Mouse (Mus musculus): Measurements from ENCODE around the gene Gm29797.
A peak's percentile ranks its signal among the peaks of the same experiment; 100 is the strongest.

DNA sequence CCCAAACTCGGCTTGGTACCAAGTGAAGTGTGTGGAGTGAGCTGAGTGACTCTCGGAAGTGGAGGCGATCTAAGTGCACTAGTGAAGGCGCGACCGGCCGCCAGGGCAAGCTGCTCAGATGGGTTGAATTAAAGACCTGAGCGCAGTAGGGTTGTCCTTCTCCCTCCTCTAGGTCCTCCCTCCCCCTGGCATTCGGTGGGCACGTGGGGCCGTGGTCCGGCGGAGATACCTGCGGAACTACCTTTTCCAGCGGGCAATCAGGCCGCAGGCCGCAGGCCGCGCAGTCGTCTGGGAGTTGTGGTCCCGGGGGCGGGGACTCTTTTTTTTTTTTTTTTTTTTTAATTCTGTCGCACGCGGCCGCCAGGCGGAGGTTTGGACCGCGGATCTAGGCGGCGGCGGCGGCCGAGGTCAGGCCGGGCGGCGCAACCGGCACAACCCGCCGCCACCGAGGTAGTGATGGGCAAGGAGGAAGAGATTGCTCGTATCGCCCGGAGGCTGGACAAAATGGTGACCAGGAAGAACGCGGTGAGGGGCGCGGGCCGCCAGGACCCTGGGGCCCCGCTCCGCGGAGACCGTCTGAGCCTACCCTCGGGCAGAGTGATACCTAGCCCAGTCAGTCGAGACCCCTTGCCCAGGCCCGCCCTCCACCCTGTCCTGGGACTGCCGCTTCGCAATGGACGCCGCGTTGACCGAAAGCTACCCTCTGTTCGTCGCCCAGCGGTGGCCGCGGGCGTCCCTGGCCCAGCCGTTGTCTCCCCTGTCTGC lies 23.3 kb downstream of the Gm29797 start, which contains the start of gene Tcea2:
- TF ChIP-seq CTCF (IDR thresholded peaks at IDR 0.05; ENCODE audit: insufficient read depth, low read depth, low read length): no peak
- TF ChIP-seq POLR2A (IDR thresholded peaks at IDR 0.05; ENCODE audit: insufficient read depth, low read depth, low read length): peak; percentile 43
